Mouse (Mus musculus) midbrain, embryonic 11.5 days (tissue): ENCODE measurements around the gene Fndc1. TPM values are rescaled to one million over a fixed set of nuclear protein-coding genes. Genes with fewer than 3 reads are reported as not detected.

Experiments used
- ATAC-seq: fragments of 200-750 bp; cut with Nextera tagmentation; 2 replicates; pipeline ENCODE4 v1.8.0; 2017; ENCODE audit warnings: moderate TSS enrichment, moderate library complexity; ENCODE audit not compliant: low FRiP score
- DNase-seq: peaks from one replicate; pipeline ENCODE4 v3.0.0; 2015; ENCODE audit warnings: low spot score; ENCODE audit errors: missing footprints
- H3K27ac ChIP-seq: fragments of 300-500 bp; sonication (generic); 2 replicates; pipeline ENCODE4 v1.5.1; 2014; ENCODE audit warnings: low read depth, low read length
- H3K27me3 ChIP-seq: fragments of 300-500 bp; sonication (generic); 2 replicates; pipeline ENCODE4 v1.6.1; 2014; ENCODE audit warnings: mild to moderate bottlenecking, low read length, moderate library complexity, mixed read lengths; ENCODE audit not compliant: control insufficient read depth, insufficient read depth
- H3K36me3 ChIP-seq: fragments of 300-500 bp; sonication (generic); 2 replicates; pipeline ENCODE4 v1.6.1; 2014; ENCODE audit warnings: mild to moderate bottlenecking, low read length, moderate library complexity, mixed read lengths; ENCODE audit not compliant: control insufficient read depth, insufficient read depth
- H3K4me1 ChIP-seq: fragments of 300-500 bp; sonication (generic); 2 replicates; pipeline ENCODE4 v1.6.1; 2014; ENCODE audit warnings: low read length; ENCODE audit not compliant: control insufficient read depth, insufficient read depth
- H3K4me2 ChIP-seq: fragments of 300-500 bp; sonication (generic); 2 replicates; pipeline ENCODE4 v1.6.1; 2014; ENCODE audit warnings: mild to moderate bottlenecking, moderate library complexity
- H3K4me3 ChIP-seq: fragments of 300-500 bp; sonication (generic); 2 replicates; pipeline ENCODE4 v1.5.1; 2014; ENCODE audit warnings: low read depth, low read length
- H3K9ac ChIP-seq: fragments of 300-500 bp; sonication (generic); 2 replicates; pipeline ENCODE4 v1.6.1; 2014; ENCODE audit warnings: low read length
- H3K9me3 ChIP-seq: fragments of 300-500 bp; sonication (generic); 2 replicates; pipeline ENCODE4 v1.6.1; 2016; ENCODE audit warnings: low read length; ENCODE audit not compliant: control insufficient read depth
- WGBS: fragments of 180-500 bp; shearing (Covaris S2); extraction: QIAGEN DNeasy Blood & Tissue Kit; methylation state at CpG from one replicate; pipeline ENCODE4 v1.1.7; 2014; 5-methylcytosine and 5-hydroxymethylcytosine counted together
- polyA plus RNA-seq: library from polyadenylated mRNA; unstranded; fragments of >200 nt; fragmentation: Nextera tagmentation; extraction: Ambion mirVana; gene quantifications from 2 replicates; pipeline ENCODE4 v1.2.1, GENCODE M21; 2014

The Fndc1 gene
- 0.37 and 0.76 TPM in 2 replicates for polyA plus RNA-seq

DNA sequence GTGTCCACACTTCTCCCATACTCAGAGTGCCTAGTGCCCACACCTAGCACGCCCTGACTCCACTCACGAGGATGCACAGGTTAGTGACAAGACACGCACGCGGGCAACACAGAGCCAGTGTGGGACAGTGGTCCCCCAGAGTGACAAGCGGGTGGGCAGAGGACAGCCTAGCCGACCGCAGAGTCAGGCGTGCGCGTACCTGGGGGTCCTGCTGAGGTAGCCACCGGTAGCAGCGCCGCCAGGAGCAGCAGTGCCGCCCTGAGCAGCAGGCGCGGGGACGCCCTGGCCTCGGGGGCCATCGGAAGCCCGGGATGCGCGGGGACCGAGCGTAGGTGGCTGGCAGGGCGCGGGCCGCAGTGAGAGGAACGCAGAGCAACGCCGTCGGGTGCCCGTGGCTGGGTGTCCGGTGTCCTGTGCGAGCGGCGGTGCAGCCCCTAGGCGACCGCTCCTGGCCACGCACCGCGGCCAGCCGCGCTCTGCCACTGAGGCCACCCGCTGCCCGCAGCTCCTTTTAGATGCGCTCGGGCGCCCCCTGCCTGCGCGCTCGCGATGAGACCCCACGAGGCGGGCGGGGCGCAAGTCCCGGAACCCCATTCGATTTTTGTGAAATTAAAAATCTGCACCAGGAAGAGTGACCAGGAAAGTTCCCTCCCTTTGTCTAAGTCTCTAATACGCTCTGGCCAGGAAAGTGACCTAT lies at the start of gene Fndc1:
Fndc1 (minus strand) TSS at position 484 of the 697 bp plus-strand sequence.
- H3K27me3 ChIP-seq: peaks cover 21% of the 10 kb centered on the region
- H3K27ac ChIP-seq: no peak within 1 kb of the TSS
- 1% methylated on average over 54 of the region's 60 CpGs for WGBS
- peak within 1 kb of the TSS; percentile 59 for H3K9ac ChIP-seq
- H3K4me3 ChIP-seq: peak within 1 kb of the TSS; percentile 50
- no peaks in the 10 kb centered on the region for H3K36me3 ChIP-seq
- H3K4me2 ChIP-seq: peak within 1 kb of the TSS; percentile 97
- ATAC-seq: peak; percentile 82
- no peaks in the 10 kb centered on the region for H3K9me3 ChIP-seq
- DNase-seq: peak; percentile 97
- 0 out of 2 replicates have a peak, but pooled peaks cover 5% of the 10 kb centered on the region for H3K4me1 ChIP-seq

- no peaks in the 10 kb centered on the region for H3K36me3 ChIP-seq
- H3K4me1 ChIP-seq: peaks cover 6% of the 10 kb centered on the region
- WGBS: 93% methylated on average over 13 of the region's 13 CpGs
- no peaks in the 10 kb centered on the region for H3K9me3 ChIP-seq
- no peak overlapping the region for H3K4me2 ChIP-seq
- DNase-seq: no peak
- H3K4me3 ChIP-seq: no peak overlapping the region
- H3K27me3 ChIP-seq: no peaks in the 10 kb centered on the region
- no peak for ATAC-seq
- H3K27ac ChIP-seq: no peak overlapping the region
- H3K9ac ChIP-seq: no peak overlapping the region
These were observed 49.4 kb upstream of the Fndc1 start for GRCm38 (mm10) chr17:7876541-7876940.

DNA sequence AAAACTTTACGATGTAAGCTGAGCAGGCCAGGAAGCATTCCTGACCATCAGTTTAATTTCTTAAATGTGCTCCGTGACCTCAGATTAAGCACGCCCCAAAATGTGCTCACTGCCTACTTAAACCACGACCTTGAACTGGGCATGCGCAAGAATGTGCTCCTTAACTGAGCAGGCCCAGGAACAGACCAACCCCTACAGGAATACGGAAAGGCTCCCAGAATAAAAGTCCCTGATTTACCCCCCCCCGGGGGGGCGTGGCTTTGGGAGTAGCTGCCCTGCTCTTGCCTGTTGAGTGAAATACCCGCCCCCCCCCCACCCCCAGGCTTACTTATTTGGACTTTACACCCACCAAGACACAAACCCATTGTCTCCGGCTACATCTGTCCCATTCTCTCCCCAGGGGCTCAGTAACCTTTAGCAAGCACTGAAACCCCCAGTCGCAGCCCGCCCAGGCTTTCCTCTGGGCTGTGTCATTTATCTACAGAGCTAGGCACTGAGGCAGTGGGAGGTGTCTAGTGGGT lies 48.9 kb upstream of the Fndc1 start:
- Histone ChIP-seq H3K27ac (no peak overlapping the region), H3K4me1 (peaks cover 6% of the 10 kb centered on the region), H3K4me3 (no peak overlapping the region), H3K4me2 (no peak overlapping the region), H3K27me3 (no peaks in the 10 kb centered on the region), H3K36me3 (no peaks in the 10 kb centered on the region), H3K9me3 (no peaks in the 10 kb centered on the region), H3K9ac (no peak overlapping the region)
- DNase-seq (peak; percentile 86), ATAC-seq (peak; percentile 35; the same call in 1 of the 2 replicates)
- WGBS: 34% methylated on average over 12 of the region's 12 CpGs

- H3K9me3 ChIP-seq: no peaks in the 10 kb centered on the region
- whole genome bisulfite sequencing: 82% methylated on average over 21 of the region's 21 CpGs
- peaks cover 6% of the 10 kb centered on the region for H3K4me1 ChIP-seq
- ATAC-seq (no peak), DNase-seq (no peak)
- no peaks in the 10 kb centered on the region for H3K27me3 ChIP-seq
- no peak overlapping the region for H3K27ac ChIP-seq
- no peak overlapping the region for H3K4me3 ChIP-seq
- no peak overlapping the region for H3K4me2 ChIP-seq
- no peaks in the 10 kb centered on the region for H3K36me3 ChIP-seq
- H3K9ac ChIP-seq: no peak overlapping the region
These were observed 47.9 kb upstream of the Fndc1 start for GRCm38 (mm10) chr17:7874776-7875531.

DNA sequence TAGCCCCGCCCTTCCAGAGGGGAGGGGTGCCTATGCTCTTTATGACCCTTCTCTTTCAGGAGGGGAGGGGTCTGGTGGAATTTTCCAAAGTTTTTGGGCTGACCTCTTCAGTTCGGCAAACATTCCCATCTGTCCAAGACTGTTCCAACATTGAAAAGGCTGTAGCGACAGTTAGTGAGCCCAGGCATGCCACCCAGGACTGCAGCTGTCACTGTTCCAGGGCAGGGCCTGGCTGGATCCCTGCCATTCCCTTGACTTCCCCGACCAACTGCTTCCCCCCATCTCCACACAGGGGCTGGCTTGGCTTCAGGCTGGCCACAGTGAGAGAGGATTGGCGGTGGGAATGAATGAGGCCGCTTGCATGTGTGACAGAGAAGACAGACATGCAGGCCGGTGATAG lies 46.3 kb upstream of the Fndc1 start:
- H3K36me3 ChIP-seq: no peaks in the 10 kb centered on the region
- DNase-seq (no peak), ATAC-seq (no peak)
- no peak overlapping the region for H3K4me2 ChIP-seq
- no peak overlapping the region for H3K27ac ChIP-seq
- no peaks in the 10 kb centered on the region for H3K9me3 ChIP-seq
- 82% methylated on average over 7 of the region's 7 CpGs for WGBS
- no peak overlapping the region for H3K9ac ChIP-seq
- H3K27me3 ChIP-seq: no peaks in the 10 kb centered on the region
- no peak overlapping the region for H3K4me3 ChIP-seq
- peaks cover 6% of the 10 kb centered on the region for H3K4me1 ChIP-seq

DNA sequence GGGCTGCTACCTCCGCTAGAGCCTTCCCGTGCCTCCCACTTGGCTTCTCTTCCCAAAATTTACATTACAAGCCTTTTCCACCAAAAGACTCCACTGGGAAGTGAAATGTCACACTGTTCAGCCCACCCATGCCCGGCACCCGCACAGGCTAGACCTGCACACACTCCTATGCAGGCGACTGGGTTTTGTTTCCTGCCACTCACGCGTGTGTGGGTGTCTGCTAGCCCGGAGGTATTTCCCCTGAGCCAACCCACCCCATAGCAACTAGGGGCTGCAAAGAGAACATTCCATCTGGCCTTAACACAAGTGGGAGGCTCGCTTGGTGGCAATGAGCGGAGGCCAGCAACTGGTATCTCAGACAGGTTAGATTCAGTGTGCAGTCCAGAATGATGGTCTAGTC lies 44.7 kb upstream of the Fndc1 start:
- Histone ChIP-seq H3K36me3 (no peaks in the 10 kb centered on the region), H3K27ac (no peak overlapping the region), H3K4me2 (no peak overlapping the region), H3K9me3 (no peaks in the 10 kb centered on the region), H3K9ac (no peak overlapping the region), H3K27me3 (no peaks in the 10 kb centered on the region), H3K4me1 (peaks cover 6% of the 10 kb centered on the region), H3K4me3 (no peak overlapping the region)
- ATAC-seq (no peak), DNase-seq (no peak)
- WGBS: 85% methylated on average over 10 of the region's 10 CpGs

- no peak for ATAC-seq
- 87% methylated on average over 6 of the region's 6 CpGs for WGBS
These were observed 43.9 kb upstream of the Fndc1 start for GRCm38 (mm10) chr17:7870862-7871605.

GRCm38 (mm10) chr17:7869114-7869513 lies 42.0 kb upstream of the Fndc1 start:
- H3K27me3 ChIP-seq: no peaks in the 10 kb centered on the region
- H3K4me3 ChIP-seq: no peak overlapping the region
- H3K4me2 ChIP-seq: no peak overlapping the region
- H3K9me3 ChIP-seq: no peaks in the 10 kb centered on the region
- no peaks in the 10 kb centered on the region for H3K4me1 ChIP-seq
- ATAC-seq: no peak
- DNase-seq: no peak
- H3K9ac ChIP-seq: no peak overlapping the region
- H3K36me3 ChIP-seq: no peaks in the 10 kb centered on the region
- no peak overlapping the region for H3K27ac ChIP-seq
- 75% methylated on average over 7 of the region's 7 CpGs for WGBS

More at GRCm38 (mm10) chr17:7870862-7871605, 43.9 kb upstream of the Fndc1 start:
- H3K4me1 ChIP-seq: peaks cover 3% of the 10 kb centered on the region
- no peak overlapping the region for H3K27ac ChIP-seq
- no peaks in the 10 kb centered on the region for H3K9me3 ChIP-seq
- H3K36me3 ChIP-seq: no peaks in the 10 kb centered on the region
- no peak for DNase-seq
- H3K4me3 ChIP-seq: no peak overlapping the region
- no peak overlapping the region for H3K4me2 ChIP-seq
- no peaks in the 10 kb centered on the region for H3K27me3 ChIP-seq
- no peak overlapping the region for H3K9ac ChIP-seq
